ENCODE assay signal across 14 mouse cellular contexts in genomic region chr4:108990571-108990970, GRCm38 (mm10).
"Had no signal": no experiment of that assay in that cellular context is flagged by ENCODE, and none has a peak within 500 bp of the region (broad histone marks: within the 10 kb centered on the region; RNA-seq: fewer than 3 reads in every experiment).

No protein-coding gene starts in this region.

- DNase-seq: kidney, adult 8-10 months; kidney, postnatal 25 days; layer of hippocampus, adult 9-11 months; layer of hippocampus, postnatal 36 days; lung, embryonic 14.5 days; lung, postnatal 10 days had no signal

- H3K9me3 ChIP-seq: limb, embryonic 15.5 days; megakaryocyte, embryonic 14.5 days; midbrain, embryonic 15.5 days; neural tube, embryonic 12.5 days had no signal

- ATAC-seq: intestine, postnatal 0 days; midbrain, embryonic 15.5 days had no signal

- H3K9ac ChIP-seq: limb, embryonic 15.5 days; lung, embryonic 14.5 days; midbrain, embryonic 15.5 days; neural tube, embryonic 12.5 days had no signal

- H3K27ac ChIP-seq: limb, embryonic 15.5 days; macrophage; midbrain, embryonic 15.5 days; neural tube, embryonic 12.5 days; stomach, postnatal 0 days had no signal

- H3K4me2 ChIP-seq: limb, embryonic 15.5 days; lung, embryonic 14.5 days; midbrain, embryonic 11.5 days; midbrain, embryonic 15.5 days; neural tube, embryonic 12.5 days had no signal

- H3K4me3 ChIP-seq: limb, embryonic 15.5 days; megakaryocyte, embryonic 14.5 days; midbrain, embryonic 15.5 days; neural tube, embryonic 12.5 days had no signal

- H3K27me3 ChIP-seq: limb, embryonic 15.5 days; megakaryocyte, embryonic 14.5 days; midbrain, embryonic 15.5 days; neural tube, embryonic 12.5 days had no signal

- H3K4me1 ChIP-seq: limb, embryonic 15.5 days; midbrain, embryonic 15.5 days; neural tube, embryonic 12.5 days had no signal

- H3K36me3 ChIP-seq: limb, embryonic 15.5 days; midbrain, embryonic 15.5 days; neural tube, embryonic 12.5 days had no signal
